Mouse (Mus musculus) MEL-GATA-1-ER (cell line): Measurements from ENCODE around the gene Cdk6.
"Not testable (repeated sequence)": the region's sequence is repeated elsewhere in the genome, so short reads cannot be mapped to it uniquely, and the experiment has no call there.

Experiments
- DNase-seq: peaks from one replicate; pipeline ENCODE4 v3.0.0-alpha.2; 2012; ENCODE audit warnings: low read depth; ENCODE audit errors: extremely low read depth

The Cdk6 gene

GRCm38 (mm10) chr5:3341111-3341911 lies at the start of gene Cdk6:
Cdk6 (plus strand) TSS chr5:3341485.
- no peak for DNase-seq

- DNase-seq = no peak
Observed at GRCm38 (mm10) chr5:3293666-3294065, 47.6 kb upstream of the Cdk6 start.

- DNase-seq = peak; percentile 10
Observed at GRCm38 (mm10) chr5:3300801-3301457, 40.4 kb upstream of the Cdk6 start.

GRCm38 (mm10) chr5:3301535-3301934 lies 39.8 kb upstream of the Cdk6 start:
- DNase-seq = no peak

GRCm38 (mm10) chr5:3303876-3304275 lies 37.4 kb upstream of the Cdk6 start:
- DNase-seq = no peak

- DNase-seq = no peak
Observed at GRCm38 (mm10) chr5:3306146-3306545, 35.1 kb upstream of the Cdk6 start.

- no peak for DNase-seq
Observed at GRCm38 (mm10) chr5:3309122-3309521, 32.2 kb upstream of the Cdk6 start.

GRCm38 (mm10) chr5:3309587-3309986 lies 31.7 kb upstream of the Cdk6 start:
- DNase-seq = no peak

- not testable (repeated sequence) for DNase-seq
Observed at GRCm38 (mm10) chr5:3311156-3311555, 30.1 kb upstream of the Cdk6 start.

- DNase-seq = not testable (repeated sequence)
Observed at GRCm38 (mm10) chr5:3317724-3318123, 23.6 kb upstream of the Cdk6 start.

GRCm38 (mm10) chr5:3320225-3320624 lies 21.1 kb upstream of the Cdk6 start:
- no peak for DNase-seq

- DNase-seq = no peak
Observed at GRCm38 (mm10) chr5:3322052-3322451, 19.2 kb upstream of the Cdk6 start.

GRCm38 (mm10) chr5:3324116-3324515 lies 17.2 kb upstream of the Cdk6 start:
- DNase-seq = no peak

GRCm38 (mm10) chr5:3329361-3329760 lies 11.9 kb upstream of the Cdk6 start:
- DNase-seq = no peak

- no peak for DNase-seq
Observed at GRCm38 (mm10) chr5:3330932-3331331, 10.4 kb upstream of the Cdk6 start.

GRCm38 (mm10) chr5:3333019-3333418 lies 8.3 kb upstream of the Cdk6 start:
- DNase-seq = not testable (repeated sequence)

GRCm38 (mm10) chr5:3340340-3341058 lies 786 bp upstream of the Cdk6 start:
- DNase-seq = not testable (repeated sequence)

GRCm38 (mm10) chr5:3341931-3342770 lies 866 bp downstream of the Cdk6 start:
- DNase-seq = no peak

- DNase-seq = no peak
Observed at GRCm38 (mm10) chr5:3342771-3343565, 1.7 kb downstream of the Cdk6 start.

- no peak for DNase-seq
Observed at GRCm38 (mm10) chr5:3343566-3344080, 2.3 kb downstream of the Cdk6 start.
